Mouse (Mus musculus) olfactory bulb, adult 2 months (tissue): ENCODE results near the gene Sycp2l. TPM values are rescaled to one million over a fixed set of nuclear protein-coding genes. Genes with fewer than 3 reads are reported as not detected.

Experiments used
- H3K27ac ChIP-seq: fragments of 200-500 bp; 2 replicates; pipeline ENCODE4 v1.5.1; 2012; ENCODE audit warnings: low read depth, low read length; ENCODE audit not compliant: insufficient read depth
- H3K4me1 ChIP-seq: fragments of 200-500 bp; 2 replicates; pipeline ENCODE4 v1.6.1; 2012; ENCODE audit warnings: low read length; ENCODE audit not compliant: control insufficient read depth, insufficient read depth
- H3K4me3 ChIP-seq: fragments of 200-500 bp; 2 replicates; pipeline ENCODE4 v1.5.1; 2012; ENCODE audit warnings: mild to moderate bottlenecking, low read depth, low read length, moderate library complexity; ENCODE audit not compliant: insufficient read depth
- CTCF ChIP-seq: fragments of 200-500 bp; IDR thresholded peaks from 2 replicates; pipeline ENCODE4 v1.5.1; 2012; ENCODE audit warnings: low read depth, mild to moderate bottlenecking, low read length, moderate library complexity; ENCODE audit not compliant: insufficient read depth
- POLR2A ChIP-seq: fragments of 200-500 bp; IDR thresholded peaks from 2 replicates; pipeline ENCODE4 v1.6.1; 2012; ENCODE audit warnings: mild to moderate bottlenecking, low read depth, low read length, moderate library complexity; ENCODE audit not compliant: insufficient read depth
- WGBS: fragments of 180-500 bp; shearing (Covaris S2); methylation state at CpG from one replicate; pipeline ENCODE4 v1.1.7; 2018; 5-methylcytosine and 5-hydroxymethylcytosine counted together
- polyA plus RNA-seq: library from polyadenylated mRNA; stranded (reverse); fragments of >200 nt; gene quantifications from 2 replicates; pipeline ENCODE4 v1.2.4, GENCODE M21; 2012; ENCODE audit warnings: low replicate concordance; ENCODE audit not compliant: missing spikeins, insufficient read depth, insufficient read length

Gene Sycp2l
- polyA plus RNA-seq, 1 experiment = not detected

GRCm38 (mm10) chr13:41085140-41085539, 29.0 kb upstream of the Sycp2l start:
- Histone ChIP-seq H3K4me1 (no peaks in the 10 kb centered on the region; the same call in 1 of the 2 replicates), H3K27ac (no peak overlapping the region), H3K4me3 (no peak overlapping the region)
- 32% methylated on average over 2 of the region's 2 CpGs for WGBS
- no peak for TF ChIP-seq CTCF
- no peak for TF ChIP-seq POLR2A

- TF ChIP-seq CTCF = no peak
- no peak for TF ChIP-seq POLR2A
- Histone ChIP-seq H3K4me1 (no peaks in the 10 kb centered on the region; the same call in 1 of the 2 replicates), H3K4me3 (no peak overlapping the region), H3K27ac (no peak overlapping the region)
Measured at GRCm38 (mm10) chr13:41088746-41089145, 25.4 kb upstream of the Sycp2l start.

GRCm38 (mm10) chr13:41091271-41091670, 22.8 kb upstream of the Sycp2l start:
- Histone ChIP-seq H3K27ac (no peak overlapping the region), H3K4me1 (no peaks in the 10 kb centered on the region), H3K4me3 (no peak overlapping the region)
- 56% methylated on average over 10 of the region's 10 CpGs for WGBS
- TF ChIP-seq POLR2A = no peak
- TF ChIP-seq CTCF = no peak

GRCm38 (mm10) chr13:41094160-41094559, 19.9 kb upstream of the Sycp2l start:
- H3K4me3 ChIP-seq = no peak overlapping the region
- no peak overlapping the region for H3K27ac ChIP-seq
- no peak for TF ChIP-seq POLR2A
- no peak for TF ChIP-seq CTCF
- 76% methylated on average over 10 of the region's 10 CpGs for WGBS
- no peaks in the 10 kb centered on the region for H3K4me1 ChIP-seq

- H3K4me3 ChIP-seq = no peak overlapping the region
- H3K27ac ChIP-seq = no peak overlapping the region
- no peaks in the 10 kb centered on the region for H3K4me1 ChIP-seq
- WGBS = 79% methylated on average over 16 of the region's 16 CpGs
- TF ChIP-seq CTCF (no peak), POLR2A (no peak)
Measured at GRCm38 (mm10) chr13:41097324-41098058, 16.6 kb upstream of the Sycp2l start.

GRCm38 (mm10) chr13:41098325-41098724, 15.8 kb upstream of the Sycp2l start:
- TF ChIP-seq CTCF (no peak), POLR2A (no peak)
- H3K27ac ChIP-seq = no peak overlapping the region
- no peaks in the 10 kb centered on the region for H3K4me1 ChIP-seq
- no peak overlapping the region for H3K4me3 ChIP-seq
- WGBS = 87% methylated on average over 15 of the region's 15 CpGs

GRCm38 (mm10) chr13:41100031-41100430, 14.1 kb upstream of the Sycp2l start:
- TF ChIP-seq CTCF = no peak
- no peak for TF ChIP-seq POLR2A
- 96% methylated on average over 2 of the region's 2 CpGs for WGBS
- Histone ChIP-seq H3K4me3 (no peak overlapping the region), H3K4me1 (no peaks in the 10 kb centered on the region), H3K27ac (no peak overlapping the region)

GRCm38 (mm10) chr13:41103841-41104525, 10.1 kb upstream of the Sycp2l start:
- H3K4me1 ChIP-seq = no peaks in the 10 kb centered on the region
- WGBS = 75% methylated on average over 12 of the region's 12 CpGs
- TF ChIP-seq CTCF (no peak), POLR2A (no peak)
- H3K27ac ChIP-seq = no peak overlapping the region
- no peak overlapping the region for H3K4me3 ChIP-seq

GRCm38 (mm10) chr13:41105541-41105940, 8.6 kb upstream of the Sycp2l start:
- no peak overlapping the region for H3K4me3 ChIP-seq
- WGBS = 98% methylated on average over 13 of the region's 13 CpGs
- no peak overlapping the region for H3K27ac ChIP-seq
- no peaks in the 10 kb centered on the region for H3K4me1 ChIP-seq
- no peak for TF ChIP-seq POLR2A
- TF ChIP-seq CTCF = no peak
